Mouse (Mus musculus) C2C12 (cell line): ENCODE results near the gene Mtfr1l. TPM values are rescaled to one million over a fixed set of nuclear protein-coding genes. Genes with fewer than 3 reads are reported as not detected.
"Not testable (repeated sequence)": the region's sequence is repeated elsewhere in the genome, so short reads cannot be mapped to it uniquely, and the experiment has no call there.

ENCODE experiments used
- H3K27me3 ChIP-seq: one replicate; pipeline ENCODE4 v1.6.1; 2011; ENCODE audit not compliant: control insufficient read depth, insufficient read depth, insufficient read length
- H3K36me3 ChIP-seq: one replicate; pipeline ENCODE4 v1.6.1; 2011; ENCODE audit not compliant: control insufficient read depth, insufficient read depth
- H3K4me3 ChIP-seq: one replicate; pipeline ENCODE4 v1.5.1; 2011; ENCODE audit warnings: mild to moderate bottlenecking, control low read depth; ENCODE audit not compliant: poor library complexity, insufficient read depth, severe bottlenecking
- H3K79me2 ChIP-seq: one replicate; pipeline ENCODE4 v1.6.1; 2011; ENCODE audit not compliant: control insufficient read depth, insufficient read depth
- H3K79me3 ChIP-seq: one replicate; pipeline ENCODE4 v1.6.1; 2011; ENCODE audit warnings: low read depth, control low read depth
- H3ac ChIP-seq: one replicate; pipeline ENCODE3; 2011; ENCODE audit warnings: low read depth; ENCODE audit not compliant: control insufficient read depth, insufficient read length
- CEBPB ChIP-seq: IDR thresholded peaks from one replicate; pipeline ENCODE4 v1.6.1; 2011; ENCODE audit warnings: low read depth, mild to moderate bottlenecking, control low read depth, moderate library complexity
- CTCF ChIP-seq: IDR thresholded peaks from one replicate; pipeline ENCODE4 v1.5.1; 2011; ENCODE audit not compliant: control insufficient read depth, insufficient read depth, insufficient read length
- FOSL1 ChIP-seq: IDR thresholded peaks from one replicate; pipeline ENCODE4 v1.8.0; 2011; ENCODE audit warnings: mild to moderate bottlenecking, low read length; ENCODE audit not compliant: poor library complexity, insufficient read depth, severe bottlenecking
- MAX ChIP-seq: IDR thresholded peaks from one replicate; pipeline ENCODE4 v1.6.1; 2011; ENCODE audit warnings: mild to moderate bottlenecking, control low read depth
- MYOD1 ChIP-seq: IDR thresholded peaks from one replicate; pipeline ENCODE4 v1.6.1; 2011; ENCODE audit warnings: low read depth; ENCODE audit not compliant: control insufficient read depth, insufficient read length
- MYOG ChIP-seq: IDR thresholded peaks from one replicate; pipeline ENCODE4 v1.6.1; 2011; ENCODE audit not compliant: control insufficient read depth, insufficient read length; ENCODE audit errors: extremely low read depth
- USF1 ChIP-seq: IDR thresholded peaks from one replicate; pipeline ENCODE4 v1.6.1; 2011; ENCODE audit warnings: low read depth, mild to moderate bottlenecking, control low read depth, moderate library complexity
- polyA plus RNA-seq: library from polyadenylated mRNA; unstranded; fragments of >200 nt; fragmentation: generic; extraction: Trizol; gene quantifications from one replicate; pipeline ENCODE4 v1.2.1, GENCODE M21; 2012; ENCODE audit warnings: missing spikeins

The Mtfr1l gene
- polyA plus RNA-seq, 1 experiment = 66.6 TPM

DNA sequence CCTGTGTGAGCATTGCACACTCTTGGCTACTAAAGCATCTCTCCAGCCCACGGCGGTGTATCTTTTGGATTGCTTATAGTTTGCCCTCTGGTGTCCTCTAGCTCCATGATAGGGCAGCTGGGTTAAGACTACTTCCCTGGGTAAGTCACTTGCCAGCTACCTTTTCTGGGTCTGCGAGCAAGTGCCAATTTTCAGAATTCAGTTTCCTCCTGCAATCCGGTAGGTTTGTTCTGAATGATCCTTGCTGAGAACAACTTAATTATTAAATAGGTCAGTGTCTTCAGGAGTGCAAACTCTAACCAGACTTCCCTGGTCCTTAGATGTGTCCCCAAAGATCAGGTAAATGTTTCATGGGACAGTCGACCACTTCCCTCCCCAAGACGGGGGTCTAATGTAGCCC is 34.1 kb downstream of the Mtfr1l start:
- no peak for TF ChIP-seq MYOG
- Histone ChIP-seq H3K4me3 (no peak overlapping the region), H3K79me2 (no peaks in the 10 kb centered on the region), H3K79me3 (no peaks in the 10 kb centered on the region), H3K27me3 (no peaks in the 10 kb centered on the region), H3K36me3 (no peaks in the 10 kb centered on the region), H3ac (no peak overlapping the region)

DNA sequence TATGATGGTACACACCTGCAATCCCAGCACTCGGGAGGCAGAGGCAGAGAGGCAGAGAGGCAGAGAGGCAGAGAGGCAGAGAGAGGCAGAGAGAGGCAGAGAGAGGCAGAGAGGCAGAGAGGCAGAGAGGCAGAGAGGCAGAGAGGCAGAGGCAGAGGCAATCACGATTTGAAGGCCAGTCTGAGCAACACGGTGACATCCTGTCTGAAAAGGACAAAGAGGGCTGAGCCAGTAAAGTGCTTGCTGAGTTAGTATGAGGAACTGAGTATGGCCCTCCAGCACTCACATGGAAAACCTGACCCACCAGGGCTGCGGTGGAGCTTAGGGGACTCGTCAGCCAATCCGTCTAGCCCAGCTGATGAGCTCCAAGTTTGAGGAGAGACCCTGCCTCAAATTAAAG is 36.2 kb downstream of the Mtfr1l start:
- H3K79me3 ChIP-seq, H3K4me3 ChIP-seq, H3K36me3 ChIP-seq, H3K79me2 ChIP-seq, H3ac ChIP-seq, H3K27me3 ChIP-seq: not testable (repeated sequence)

DNA sequence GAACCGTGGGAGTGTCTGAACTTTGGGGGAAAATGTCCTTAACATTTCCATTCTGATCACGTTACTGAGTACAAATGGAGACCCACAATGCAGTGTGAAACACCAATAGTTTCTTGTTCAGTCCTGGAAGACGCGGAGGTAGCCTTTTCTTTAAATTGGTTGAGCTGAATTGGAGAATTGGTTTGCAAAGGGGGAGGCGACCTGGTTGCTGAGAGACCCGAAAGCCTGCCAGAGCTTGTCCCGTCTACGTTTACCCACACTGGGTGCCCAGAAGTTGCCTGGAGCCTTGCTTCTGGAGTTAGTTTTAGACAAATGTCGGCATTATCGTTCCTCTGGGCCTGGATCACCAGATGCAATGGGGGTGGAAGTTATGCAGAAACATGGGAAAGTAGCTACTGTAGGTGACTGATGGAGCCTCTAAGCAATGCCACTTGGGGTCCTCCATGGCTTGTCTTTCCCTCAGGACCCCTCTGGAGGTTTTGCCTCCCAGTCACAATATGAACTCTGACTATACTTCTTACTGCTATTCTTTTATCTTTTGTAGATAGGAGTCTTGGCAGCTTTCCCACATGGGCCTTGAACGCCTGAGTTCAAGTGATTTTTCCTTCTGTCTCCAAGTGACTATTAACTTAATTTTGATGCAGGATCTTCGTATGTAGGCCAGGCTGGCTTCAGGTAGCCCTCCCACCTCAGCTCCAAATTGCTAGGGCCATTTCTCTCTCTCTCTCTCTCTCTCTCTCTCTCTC is 37.0 kb downstream of the Mtfr1l start:
- no peak overlapping the region for H3K4me3 ChIP-seq
- no peak for TF ChIP-seq CEBPB
- TF ChIP-seq MAX = no peak
- H3K79me2 ChIP-seq = no peaks in the 10 kb centered on the region
- no peaks in the 10 kb centered on the region for H3K27me3 ChIP-seq
- H3K79me3 ChIP-seq = no peaks in the 10 kb centered on the region
- H3ac ChIP-seq = no peak overlapping the region
- H3K36me3 ChIP-seq = no peaks in the 10 kb centered on the region

DNA sequence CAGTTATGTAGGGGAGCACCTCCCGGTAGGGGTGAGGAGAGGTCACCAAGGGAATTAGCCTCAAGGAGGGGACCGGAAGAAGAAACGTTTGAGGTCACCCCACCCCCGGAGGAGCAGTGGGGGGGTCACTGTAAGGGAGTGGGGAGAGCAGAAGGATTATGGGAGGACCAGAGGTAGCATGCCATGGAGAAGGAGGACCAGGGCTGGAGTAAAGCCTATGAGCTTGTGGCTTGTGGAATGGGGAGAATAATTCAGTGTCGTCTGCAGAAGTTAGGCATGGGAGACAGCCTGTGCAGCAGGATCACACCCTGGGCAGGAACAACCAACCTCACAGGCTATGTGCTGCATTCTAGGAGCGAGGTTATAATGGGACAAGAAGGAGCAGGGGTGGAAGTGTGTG is 38.0 kb downstream of the Mtfr1l start:
- H3K36me3 ChIP-seq = no peaks in the 10 kb centered on the region
- TF ChIP-seq CEBPB = no peak
- TF ChIP-seq CTCF = no peak
- TF ChIP-seq USF1 = no peak
- TF ChIP-seq MYOG = no peak
- TF ChIP-seq MAX = no peak
- TF ChIP-seq MYOD1 = no peak
- TF ChIP-seq FOSL1 = no peak
- H3ac ChIP-seq = peak overlapping the region; percentile 34
- peak overlapping the region; percentile 18 for H3K4me3 ChIP-seq
- no peaks in the 10 kb centered on the region for H3K27me3 ChIP-seq
- no peaks in the 10 kb centered on the region for H3K79me3 ChIP-seq
- no peaks in the 10 kb centered on the region for H3K79me2 ChIP-seq

DNA sequence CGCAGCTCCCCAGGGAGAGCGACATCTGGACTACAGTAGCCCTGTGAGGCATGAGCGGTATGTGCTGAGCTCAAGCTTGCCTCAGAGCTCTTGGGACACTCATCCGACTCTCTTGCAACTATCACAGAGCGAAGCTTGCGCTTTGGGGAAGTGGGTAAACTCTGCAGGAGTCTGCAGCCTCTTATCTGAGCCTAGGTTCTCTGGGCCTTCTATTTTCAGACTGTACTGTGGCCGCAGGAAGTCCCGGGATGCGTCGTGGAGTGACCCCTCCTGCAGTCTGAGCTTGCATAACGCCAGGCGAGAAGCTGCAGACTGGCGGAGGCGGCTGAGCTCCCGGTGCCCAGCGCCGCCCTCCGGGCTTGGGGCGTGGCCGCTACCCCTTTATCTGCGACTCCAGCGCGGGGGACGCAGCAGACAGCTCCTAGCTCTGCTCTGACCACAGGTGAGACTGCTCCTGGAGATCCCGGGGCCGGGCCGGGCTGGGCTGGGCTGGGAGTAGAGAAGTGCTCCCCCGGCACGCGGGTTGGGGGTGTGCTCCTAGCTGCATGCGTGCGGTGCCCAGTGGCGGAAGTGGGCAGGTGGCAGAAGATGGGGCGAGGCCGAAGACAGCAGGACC is 38.5 kb downstream of the Mtfr1l start, which contains the start of gene Paqr7:
Paqr7 (plus strand) TSS at position 103 of the 616 bp plus-strand sequence.
- no peaks in the 10 kb centered on the region for H3K27me3 ChIP-seq
- TF ChIP-seq MYOG (no peak), FOSL1 (no peak)
- peak within 1 kb of the TSS; percentile 18 for H3K4me3 ChIP-seq
- no peaks in the 10 kb centered on the region for H3K36me3 ChIP-seq
- no peaks in the 10 kb centered on the region for H3K79me2 ChIP-seq
- H3ac ChIP-seq = peak within 1 kb of the TSS; percentile 34
- no peaks in the 10 kb centered on the region for H3K79me3 ChIP-seq

DNA sequence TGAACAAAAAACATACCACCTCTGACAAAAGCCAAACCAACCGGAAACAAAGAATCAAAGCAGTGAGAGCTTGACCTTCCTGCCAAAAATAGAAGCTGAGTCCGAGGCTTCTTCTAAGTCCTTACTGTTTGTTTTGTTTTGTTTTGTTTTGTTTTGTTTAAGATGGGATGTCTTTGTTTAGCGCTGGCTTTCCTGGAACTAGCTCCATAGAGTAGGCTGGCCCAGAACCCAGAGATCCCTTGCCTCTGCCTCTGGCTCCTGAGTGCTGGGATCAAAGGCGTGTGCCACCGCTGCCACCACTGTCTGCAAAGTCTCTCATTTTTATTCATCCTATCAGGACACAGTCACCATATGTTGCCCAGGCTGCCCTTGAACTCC is 39.7 kb downstream of the Mtfr1l start:
- Histone ChIP-seq H3K79me3 (no peaks in the 10 kb centered on the region), H3K27me3 (no peaks in the 10 kb centered on the region), H3ac (no peak overlapping the region), H3K79me2 (no peaks in the 10 kb centered on the region), H3K36me3 (no peaks in the 10 kb centered on the region), H3K4me3 (no peak overlapping the region)
- no peak for TF ChIP-seq USF1
- no peak for TF ChIP-seq CEBPB
- TF ChIP-seq CTCF = no peak
- no peak for TF ChIP-seq FOSL1
- TF ChIP-seq MYOD1 = no peak
- no peak for TF ChIP-seq MAX
- no peak for TF ChIP-seq MYOG
